Mouse (Mus musculus) myocyte (in vitro differentiated cells): ENCODE measurements around the gene Itprid1.

ENCODE experiments used
- MYOG ChIP-seq, 3 experiments: IDR thresholded peaks; one replicate each; pipeline ENCODE4 v1.6.1; 2011; ENCODE audit warnings: control low read depth in 2 of 3, low read depth in 2 of 3, mild to moderate bottlenecking in 2 of 3; ENCODE audit not compliant: insufficient read length in 2 of 3, control insufficient read depth in 1 of 3, insufficient read depth in 1 of 3
- POLR2A ChIP-seq: IDR thresholded peaks from one replicate; pipeline ENCODE4 v1.6.1; 2011; ENCODE audit warnings: low read depth, mild to moderate bottlenecking, control low read depth, moderate library complexity; ENCODE audit not compliant: insufficient read length
- SRF ChIP-seq: IDR thresholded peaks from one replicate; pipeline ENCODE4 v1.6.1; 2011; ENCODE audit warnings: low read depth; ENCODE audit not compliant: control insufficient read depth, insufficient read length

DNA sequence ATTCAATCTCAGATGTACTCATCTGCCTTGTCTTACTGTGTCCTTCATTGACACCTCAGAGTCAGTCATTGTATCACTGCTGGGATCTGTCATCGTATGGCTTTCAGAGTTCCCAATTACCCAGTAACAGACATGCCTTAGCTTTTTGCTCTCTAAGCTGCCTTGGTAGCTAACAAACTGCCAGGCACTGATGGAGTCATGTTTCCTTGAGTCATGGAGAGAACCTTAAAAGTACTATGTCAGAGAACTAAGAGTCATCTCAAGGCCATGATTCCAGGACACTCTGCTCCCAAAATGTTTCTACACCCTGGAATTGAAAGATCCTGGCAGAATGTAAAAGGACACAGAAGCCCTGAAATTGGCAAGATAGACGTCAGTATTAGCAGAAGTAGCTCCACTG, 143.1 kb downstream of the Itprid1 start:
- no peak for TF ChIP-seq SRF
- no peak for TF ChIP-seq POLR2A
- no peak for TF ChIP-seq MYOG (IDR thresholded peaks at IDR 0.05; ENCODE audit: control insufficient read depth in 1 of 3, insufficient read depth in 1 of 3, insufficient read length in 2 of 3, low read depth in 2 of 3)
